Mouse (Mus musculus) testis, adult 2 months (tissue): Measurements from ENCODE around the gene Ttc23.

ENCODE experiments used
- CTCF ChIP-seq: fragments of 200-500 bp; IDR thresholded peaks from 2 replicates; pipeline ENCODE4 v1.5.1; 2012; ENCODE audit warnings: low read depth, mild to moderate bottlenecking, inconsistent platforms, low read length, moderate library complexity; ENCODE audit not compliant: control insufficient read depth, insufficient read depth, insufficient replicate concordance
- POLR2A ChIP-seq: fragments of 200-500 bp; IDR thresholded peaks from 2 replicates; pipeline ENCODE4 v1.6.1; 2012; ENCODE audit warnings: low read depth, mild to moderate bottlenecking, inconsistent platforms, low read length, moderate library complexity; ENCODE audit not compliant: control insufficient read depth

DNA sequence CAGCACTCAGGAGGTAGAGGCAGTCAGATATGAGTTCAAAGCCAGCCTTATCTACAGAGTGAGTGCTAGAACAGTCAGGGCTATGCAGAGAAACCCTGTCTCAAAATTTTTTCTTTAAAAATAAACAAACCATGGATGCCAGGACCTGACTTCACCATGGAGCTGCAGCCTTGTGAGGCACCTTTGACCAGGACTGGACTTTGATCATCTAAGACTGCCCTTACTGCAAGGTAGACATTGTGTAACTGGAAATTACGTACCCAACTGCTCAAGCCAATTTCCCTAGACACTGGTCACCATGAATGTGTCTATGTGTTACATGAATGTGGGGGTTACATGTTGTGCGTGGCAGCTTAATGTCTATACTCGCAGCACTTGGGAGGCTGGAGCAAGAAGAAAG is 13.0 kb upstream of the Ttc23 start:
- TF ChIP-seq CTCF (no peak), POLR2A (no peak)
